Mouse (Mus musculus): Measurements from ENCODE around the gene Hnf4a.

DNA sequence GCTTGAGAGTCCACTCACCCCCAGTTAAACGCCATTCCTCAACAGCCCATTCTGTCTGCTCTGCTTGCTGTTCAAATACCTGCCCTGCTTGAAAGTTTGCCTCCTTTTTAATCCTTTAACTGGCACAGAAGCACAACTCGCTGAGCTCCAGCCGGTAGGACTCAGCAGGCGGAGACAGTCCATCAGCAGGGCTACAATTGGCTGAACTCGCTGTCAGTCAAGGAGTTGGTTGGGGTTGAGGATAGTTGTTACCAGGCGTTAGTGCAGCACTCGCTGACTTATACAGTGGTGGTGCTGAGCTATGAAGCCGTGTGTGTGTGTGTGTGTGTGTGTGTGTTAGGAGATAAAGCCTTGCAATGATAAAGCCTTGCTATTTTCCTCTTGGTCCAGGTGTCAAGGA is 46.0 kb upstream of the Hnf4a start:
- TF ChIP-seq CTCF (IDR thresholded peaks at IDR 0.05; ENCODE audit: borderline replicate concordance, extremely low read depth, insufficient read depth, insufficient read length) (no peak), POLR2A (IDR thresholded peaks at IDR 0.05; ENCODE audit: borderline replicate concordance, extremely low read depth, insufficient read depth, insufficient read length, poor library complexity, severe bottlenecking) (no peak)
